Mouse (Mus musculus): ENCODE data around the gene Mrps9.
"Not testable (repeated sequence)": the region's sequence is repeated elsewhere in the genome, so short reads cannot be mapped to it uniquely, and the experiment has no call there.

The Mrps9 gene

DNA sequence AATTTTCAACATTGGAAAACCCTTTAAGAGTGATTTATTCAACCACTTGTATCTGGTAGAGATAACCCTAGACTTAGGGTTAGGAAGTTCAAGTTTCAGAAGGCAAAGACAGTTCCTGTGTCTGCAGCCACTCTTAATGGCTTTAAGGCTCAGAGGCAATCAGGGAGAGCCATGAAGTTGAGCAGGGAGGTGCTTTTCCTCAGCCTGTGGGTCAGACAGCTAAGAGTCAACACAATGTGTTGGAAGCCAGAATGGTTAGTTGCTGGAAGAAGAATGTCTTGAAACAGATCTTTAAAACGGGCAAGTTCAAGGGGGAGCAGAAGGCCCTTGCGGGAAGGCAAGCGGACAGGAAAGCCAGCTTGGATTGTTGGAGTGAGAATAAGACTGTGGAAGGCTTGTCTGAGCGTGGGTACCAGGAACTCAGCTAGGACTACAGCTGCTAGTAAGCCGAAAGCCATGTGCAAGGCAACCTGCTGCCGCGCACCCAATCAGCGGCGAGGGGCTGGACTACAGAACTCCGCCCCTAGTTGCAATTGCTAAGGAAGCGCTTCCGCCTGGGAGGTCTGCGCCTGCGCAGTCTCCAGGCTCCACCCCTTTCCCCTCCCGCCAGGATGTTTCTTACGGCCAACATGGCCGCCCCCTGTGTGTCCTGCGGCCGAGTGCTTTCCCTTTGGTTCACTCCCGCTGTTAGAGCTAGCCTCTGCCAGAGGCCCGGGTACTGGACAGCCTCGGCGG lies at the start of gene Mrps9:
Gene Mrps9, plus strand, starts transcription at position 571 of the 735 bp plus-strand sequence.
- DNase-seq (ENCODE audit: low spot score) = peak; percentile 97

DNA sequence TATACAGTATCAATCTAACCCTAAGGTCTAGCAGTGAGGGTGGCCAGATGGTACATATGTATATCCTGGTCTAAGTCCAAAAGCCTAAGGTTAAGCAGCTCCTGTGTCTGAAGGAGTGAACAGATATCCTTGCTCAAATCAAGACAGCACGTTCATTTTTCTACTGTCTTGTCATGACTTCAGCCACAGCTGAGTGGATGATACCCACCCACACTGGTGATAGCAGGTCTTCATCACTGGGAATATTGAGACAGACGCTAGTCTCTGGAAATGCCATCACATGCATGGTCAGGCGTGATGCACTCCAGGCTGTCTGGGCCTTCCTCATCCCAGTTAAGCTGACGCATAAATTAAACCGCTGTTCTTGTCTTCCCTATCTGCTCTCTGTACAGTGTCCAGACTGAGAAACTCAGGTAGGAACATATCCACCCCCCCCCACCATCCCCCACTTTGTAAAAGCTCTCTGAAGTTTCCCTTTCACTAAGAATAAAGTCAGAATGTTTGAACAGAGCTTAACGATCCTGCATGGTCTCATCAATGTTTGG lies 37.7 kb upstream of the Mrps9 start:
- DNase-seq (ENCODE audit: low spot score) = no peak

DNA sequence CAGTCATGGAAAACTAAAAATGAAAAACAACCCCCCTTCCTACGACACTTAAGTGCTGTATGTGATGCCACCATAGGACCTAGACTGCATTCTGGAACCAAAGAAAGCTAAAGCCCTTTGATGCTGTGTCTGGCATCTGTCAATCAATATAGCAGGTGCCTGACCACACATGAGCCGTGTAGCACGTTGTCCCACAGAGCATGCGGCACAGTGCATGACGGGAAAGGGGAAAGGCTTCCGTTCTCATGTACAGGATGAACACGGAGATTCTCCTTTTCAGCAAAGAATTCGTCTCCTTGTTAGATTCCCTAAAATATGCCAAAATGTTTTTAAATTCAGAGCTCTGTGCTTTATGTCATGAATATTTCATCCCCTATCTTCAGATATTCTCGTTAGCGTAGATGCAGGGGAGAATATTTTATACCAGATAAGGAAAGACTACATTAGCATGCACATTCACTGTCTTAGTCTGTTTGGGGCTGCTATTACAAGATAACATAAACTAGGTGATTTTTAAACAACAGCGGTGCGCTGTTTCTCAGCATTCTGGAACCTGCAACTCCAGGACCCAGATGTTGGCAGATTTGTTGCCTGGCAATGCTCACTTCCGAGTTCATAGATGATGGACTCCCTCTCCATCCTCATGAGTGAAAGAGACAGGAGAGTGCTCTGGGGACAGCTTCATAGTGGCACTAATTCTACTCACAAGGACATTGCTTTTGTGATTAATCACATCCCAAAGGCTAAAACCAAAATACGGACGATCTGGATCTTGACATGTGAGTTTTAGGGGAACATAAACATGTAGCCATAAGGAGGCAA lies 36.0 kb upstream of the Mrps9 start:
- no peak for DNase-seq (ENCODE audit: low spot score)

DNA sequence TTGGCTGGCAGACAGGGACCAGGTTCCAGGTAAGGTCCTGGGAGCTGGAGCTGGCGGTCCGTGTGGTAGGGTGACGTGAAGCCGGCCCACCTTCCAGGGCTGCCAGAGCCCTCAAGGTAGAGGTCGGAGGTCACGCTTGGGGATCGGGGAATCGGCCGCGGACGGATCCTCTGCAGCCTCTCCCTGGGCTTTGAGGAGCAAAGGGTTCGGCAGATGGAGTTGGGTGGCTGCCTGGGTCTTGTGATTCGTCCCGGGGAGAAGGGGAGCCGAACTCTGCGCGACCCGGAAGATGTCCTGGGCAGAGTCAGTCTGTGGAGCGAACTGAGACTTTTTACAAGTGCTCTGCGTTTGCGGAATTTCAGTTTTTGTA lies 350 bp downstream of the Mrps9 start:
- DNase-seq (ENCODE audit: low spot score) = no peak

DNA sequence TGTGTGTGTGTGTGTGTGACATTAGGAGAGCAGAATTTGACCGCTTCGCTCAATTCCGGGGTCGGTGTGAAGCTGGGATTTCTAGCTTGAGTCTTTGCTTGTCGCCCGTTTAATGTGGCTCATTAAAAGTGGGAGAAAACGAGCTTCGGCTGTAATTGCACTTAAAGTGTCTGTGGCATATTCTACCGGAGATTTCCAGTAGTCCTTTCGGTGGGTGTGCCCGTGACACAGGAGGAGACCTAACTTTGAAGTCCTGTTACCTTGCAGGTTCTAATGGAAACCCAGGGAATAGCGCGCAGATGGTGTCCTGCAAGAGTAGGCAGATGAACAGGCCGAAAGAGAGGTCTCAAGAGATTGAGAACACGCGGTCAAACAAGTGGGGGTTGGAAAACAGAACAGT lies 777 bp downstream of the Mrps9 start:
- no peak for DNase-seq (ENCODE audit: low spot score)

DNA sequence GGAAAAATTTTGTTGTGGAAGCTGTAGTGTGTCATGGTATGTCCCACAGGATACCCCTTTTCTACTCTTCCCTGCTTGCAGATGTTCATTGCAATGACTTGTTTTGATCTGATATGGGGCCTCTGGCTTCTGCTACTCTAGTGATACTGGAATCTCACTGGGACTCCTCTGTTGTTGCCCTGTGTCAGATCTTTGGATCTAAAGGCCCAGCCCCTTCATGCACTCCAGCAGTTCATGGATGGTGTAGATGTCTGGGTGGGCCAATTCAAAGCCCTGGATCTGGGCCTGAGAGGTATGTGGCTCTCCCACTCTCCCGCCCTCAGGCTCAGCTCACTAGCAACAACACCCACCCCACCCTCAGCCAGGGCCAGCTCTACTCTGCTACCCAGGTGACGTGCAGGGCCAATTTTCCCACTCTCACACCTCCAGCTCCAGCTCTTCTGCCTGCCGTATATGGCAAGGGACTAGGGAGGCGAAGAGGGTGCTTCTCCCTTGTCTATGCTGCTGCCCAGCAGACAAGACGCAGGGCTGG lies 13.8 kb downstream of the Mrps9 start:
- no peak for DNase-seq (ENCODE audit: low spot score)

DNA sequence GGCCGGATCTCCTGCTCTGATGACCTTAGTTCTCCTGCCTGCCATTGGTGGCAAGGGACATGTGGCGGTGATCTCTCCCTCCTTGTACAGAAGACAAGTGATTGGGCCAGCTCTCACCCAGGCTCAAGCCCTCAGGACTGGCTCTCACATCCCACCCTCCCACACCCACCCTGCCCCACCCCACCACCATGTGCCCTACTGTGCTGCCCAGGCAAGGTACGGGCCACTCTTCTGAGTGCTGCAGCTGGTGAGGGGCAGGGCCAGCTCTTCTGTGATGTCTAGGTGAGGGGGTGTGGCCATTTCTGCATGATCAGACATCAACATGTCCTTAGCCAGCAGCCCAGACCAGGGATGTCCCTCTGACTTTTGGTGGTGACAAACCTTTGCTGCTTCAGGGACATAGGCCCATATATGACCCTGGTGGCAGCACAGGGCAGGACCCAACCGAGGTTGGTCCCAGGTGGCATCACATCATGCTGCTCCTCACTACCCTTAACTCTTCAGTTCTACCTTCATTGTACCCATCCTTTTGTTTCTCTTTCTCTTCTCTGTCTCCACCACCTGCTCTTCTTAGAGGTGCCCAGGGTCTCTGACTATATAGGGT lies 14.4 kb downstream of the Mrps9 start:
- no peak for DNase-seq (ENCODE audit: low spot score)

DNA sequence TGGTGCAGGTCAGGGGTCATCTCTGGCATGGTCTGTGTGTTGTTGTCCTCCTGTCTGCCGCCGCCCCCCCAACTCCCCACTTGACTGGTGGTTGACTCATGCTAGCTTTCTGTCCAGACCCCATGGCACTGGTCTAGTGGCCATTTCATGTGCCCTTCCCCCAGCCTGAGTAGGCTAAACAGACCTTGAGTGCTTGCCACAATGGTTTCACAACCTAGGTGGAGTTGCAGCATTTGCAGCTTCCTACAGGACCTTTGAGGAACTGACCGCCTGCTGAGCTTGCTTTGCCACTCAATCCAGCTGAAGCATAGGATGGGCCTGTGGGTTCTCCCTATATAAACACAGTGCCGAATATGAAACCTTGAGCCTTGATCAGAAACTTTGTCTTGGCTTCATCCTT lies 15.0 kb downstream of the Mrps9 start:
- DNase-seq (ENCODE audit: low spot score) = no peak

DNA sequence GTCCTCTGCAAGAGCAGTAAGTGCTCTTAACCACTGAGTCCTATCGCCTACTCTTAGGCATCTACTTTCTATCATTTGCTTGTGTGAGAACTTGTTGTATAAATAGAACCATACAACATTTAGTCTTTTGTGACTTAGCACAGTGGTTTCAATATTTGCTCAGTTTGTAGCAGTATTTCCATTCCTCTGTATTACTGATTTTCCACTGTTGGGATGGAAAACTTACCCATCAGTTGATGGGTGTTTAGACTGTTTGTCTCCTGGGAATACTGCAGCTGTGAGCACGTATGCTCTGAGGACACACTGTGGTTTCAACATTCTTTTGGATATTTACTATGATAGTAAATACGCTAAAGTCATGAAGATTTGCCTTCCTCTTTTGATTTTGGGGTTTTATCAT lies 16.2 kb downstream of the Mrps9 start:
- no peak for DNase-seq (ENCODE audit: low spot score)

DNA sequence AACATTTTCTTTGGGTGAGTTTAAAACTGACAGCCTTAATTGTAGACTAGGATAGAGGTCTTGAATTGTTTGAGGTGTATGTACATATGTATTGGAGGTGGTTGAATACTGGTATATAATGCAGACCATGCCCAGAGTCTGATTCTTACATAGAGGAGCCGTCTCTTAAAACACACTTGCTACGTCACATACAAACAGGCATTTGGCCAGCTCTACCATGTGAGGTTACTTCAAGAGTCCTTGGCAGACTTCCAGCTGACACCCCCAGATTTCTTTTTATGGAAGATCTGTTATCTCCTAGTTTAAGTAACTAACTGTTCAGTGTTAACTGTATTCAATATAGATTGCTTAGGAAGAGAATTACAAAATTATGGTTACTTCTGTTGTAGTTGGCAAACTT lies 23.1 kb downstream of the Mrps9 start:
- no peak for DNase-seq (ENCODE audit: low spot score)

DNA sequence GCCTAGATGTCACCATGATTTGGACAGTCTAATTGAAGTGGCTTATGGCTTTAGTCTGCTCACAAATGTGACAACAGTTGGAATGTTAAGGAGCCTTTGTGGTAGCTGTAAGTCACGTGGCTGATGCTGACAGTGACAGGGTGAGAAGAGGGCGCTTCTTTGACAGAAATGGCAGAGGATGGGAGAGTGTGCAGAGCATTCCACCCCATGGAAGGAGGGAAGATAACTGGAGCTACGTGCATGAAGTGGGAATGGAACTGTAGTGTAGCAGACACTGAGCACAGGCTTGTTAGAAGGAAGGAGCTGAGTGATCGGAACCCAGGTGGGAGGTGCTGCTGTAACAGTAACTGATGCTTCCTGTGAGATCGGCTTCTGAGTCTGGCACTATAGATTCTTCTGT lies 24.2 kb downstream of the Mrps9 start:
- no peak for DNase-seq (ENCODE audit: low spot score)

DNA sequence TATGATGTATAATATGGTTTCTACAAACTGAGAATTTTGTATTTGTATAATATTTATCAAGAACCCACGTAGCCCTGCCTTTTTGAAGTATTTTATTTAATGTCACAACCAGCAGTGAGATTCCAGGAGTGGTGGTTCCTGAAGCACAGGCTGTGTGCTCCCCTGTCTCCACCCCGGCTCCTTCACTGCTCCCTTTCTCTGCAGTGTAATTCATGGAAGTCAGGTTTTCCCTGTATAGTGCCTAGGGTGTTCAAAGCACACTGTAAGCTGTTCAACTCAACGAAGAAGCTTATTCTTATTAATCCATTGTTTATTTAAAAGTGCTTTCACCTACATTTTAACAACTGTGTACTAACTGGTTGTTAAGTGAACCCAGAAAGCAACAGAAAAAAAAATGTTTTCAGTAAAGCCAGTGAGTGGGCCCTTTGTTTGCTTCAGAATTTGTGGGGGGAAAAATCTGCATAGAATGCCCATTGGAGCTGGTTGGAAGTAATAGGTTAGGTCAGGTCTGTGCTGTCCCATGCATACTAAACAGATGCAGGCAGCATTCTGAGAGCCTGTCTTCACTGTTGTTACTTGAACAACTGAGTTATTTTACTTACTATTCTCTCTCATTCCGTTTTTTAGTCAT lies 25.5 kb downstream of the Mrps9 start:
- DNase-seq (ENCODE audit: low spot score) = no peak

DNA sequence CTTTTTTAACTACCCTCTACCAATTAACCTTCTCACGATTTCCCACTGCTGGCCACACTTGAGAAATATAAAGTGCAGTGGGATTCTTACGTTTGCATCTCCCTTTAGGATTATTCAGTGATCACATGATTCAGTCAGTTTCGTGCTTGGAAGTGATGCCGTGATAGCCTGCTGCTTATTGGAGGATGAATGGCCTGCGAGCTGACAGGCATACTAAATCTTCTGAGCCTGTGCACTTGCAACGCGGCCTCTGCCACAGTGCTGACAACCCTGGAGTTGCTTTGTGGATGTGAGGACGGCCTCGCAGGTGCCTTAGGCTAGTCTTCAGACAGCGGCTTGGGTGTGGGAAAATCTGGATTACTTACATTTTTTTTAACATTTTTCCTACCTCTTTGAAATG lies 26.2 kb downstream of the Mrps9 start:
- DNase-seq (ENCODE audit: low spot score) = no peak

DNA sequence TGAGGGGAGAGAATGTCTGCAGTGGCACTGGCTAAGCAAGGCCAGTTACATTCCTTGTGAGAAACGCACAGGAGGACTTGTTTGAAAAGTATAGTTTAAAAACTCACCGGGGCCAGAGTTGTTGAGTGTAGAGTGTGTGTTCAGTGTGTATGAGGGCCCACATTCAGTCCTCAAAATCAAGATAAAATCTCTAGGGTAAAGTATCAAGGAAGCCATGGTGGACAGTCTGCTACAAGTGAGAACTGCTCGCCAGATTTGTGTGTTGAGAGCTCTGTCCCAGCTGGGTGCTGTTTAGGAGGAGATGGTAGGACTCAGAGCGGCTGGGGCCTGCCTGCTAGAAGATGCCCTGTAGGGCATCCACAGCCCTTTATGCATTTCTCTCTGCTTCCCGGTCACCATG lies 27.8 kb downstream of the Mrps9 start:
- no peak for DNase-seq (ENCODE audit: low spot score)

DNA sequence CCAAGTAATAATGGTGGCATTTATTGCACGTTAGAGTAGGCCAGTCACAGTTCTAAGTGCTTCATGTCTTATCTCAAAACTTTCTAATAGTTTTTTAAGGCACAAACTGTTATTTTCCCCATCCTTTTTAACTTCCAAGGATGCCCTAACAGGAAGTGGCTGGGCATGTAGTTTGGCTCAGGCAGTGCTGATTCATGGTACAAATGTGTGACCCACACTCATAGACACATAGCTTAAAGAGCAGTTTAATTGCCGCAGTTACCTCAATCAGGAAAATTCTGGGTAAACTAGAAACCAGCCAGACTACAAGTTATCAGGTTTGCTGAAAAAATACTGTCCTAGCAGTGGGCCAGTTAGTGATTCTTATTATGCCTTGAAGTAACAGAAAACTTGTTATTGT lies 31.2 kb downstream of the Mrps9 start:
- DNase-seq (ENCODE audit: low spot score) = no peak

DNA sequence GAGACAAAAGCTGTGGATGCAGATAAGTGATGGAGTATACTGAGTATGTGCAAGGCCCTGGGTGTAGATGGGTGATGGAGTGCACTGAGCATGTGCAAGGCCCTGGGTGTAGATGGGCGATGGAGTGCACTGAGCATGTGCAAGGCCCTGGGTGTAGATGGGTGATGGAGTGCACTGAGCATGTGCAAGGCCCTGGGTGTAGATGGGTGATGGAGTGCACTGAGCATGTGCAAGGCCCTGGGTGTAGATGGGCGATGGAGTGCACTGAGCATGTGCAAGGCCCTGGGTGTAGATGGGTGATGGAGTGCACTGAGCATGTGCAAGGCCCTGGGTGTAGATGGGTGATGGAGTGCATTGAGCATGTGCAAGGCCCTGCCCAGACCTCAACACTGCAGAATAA lies 32.4 kb downstream of the Mrps9 start:
- not testable (repeated sequence) for DNase-seq (ENCODE audit: low spot score)

DNA sequence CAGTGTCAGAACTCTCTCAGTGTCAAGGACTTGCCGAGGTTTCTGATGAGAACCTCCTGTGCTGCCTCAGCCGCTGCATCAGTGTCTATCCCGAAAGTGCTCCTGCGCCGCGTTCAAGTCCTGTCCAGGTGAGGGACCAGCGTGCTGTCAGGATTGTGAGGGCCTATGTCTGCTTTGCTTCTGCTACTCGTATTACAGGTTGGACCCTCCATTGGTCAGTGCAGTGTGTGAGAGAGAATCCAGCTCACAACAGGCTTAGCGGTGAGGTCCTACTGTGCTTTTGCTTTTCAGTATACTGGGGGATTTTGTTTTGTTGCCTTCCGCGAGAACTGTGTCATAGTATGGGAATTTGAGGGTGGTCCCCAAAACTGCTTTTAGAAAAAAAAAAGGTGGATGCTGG lies 36.8 kb downstream of the Mrps9 start:
- no peak for DNase-seq (ENCODE audit: low spot score)

DNA sequence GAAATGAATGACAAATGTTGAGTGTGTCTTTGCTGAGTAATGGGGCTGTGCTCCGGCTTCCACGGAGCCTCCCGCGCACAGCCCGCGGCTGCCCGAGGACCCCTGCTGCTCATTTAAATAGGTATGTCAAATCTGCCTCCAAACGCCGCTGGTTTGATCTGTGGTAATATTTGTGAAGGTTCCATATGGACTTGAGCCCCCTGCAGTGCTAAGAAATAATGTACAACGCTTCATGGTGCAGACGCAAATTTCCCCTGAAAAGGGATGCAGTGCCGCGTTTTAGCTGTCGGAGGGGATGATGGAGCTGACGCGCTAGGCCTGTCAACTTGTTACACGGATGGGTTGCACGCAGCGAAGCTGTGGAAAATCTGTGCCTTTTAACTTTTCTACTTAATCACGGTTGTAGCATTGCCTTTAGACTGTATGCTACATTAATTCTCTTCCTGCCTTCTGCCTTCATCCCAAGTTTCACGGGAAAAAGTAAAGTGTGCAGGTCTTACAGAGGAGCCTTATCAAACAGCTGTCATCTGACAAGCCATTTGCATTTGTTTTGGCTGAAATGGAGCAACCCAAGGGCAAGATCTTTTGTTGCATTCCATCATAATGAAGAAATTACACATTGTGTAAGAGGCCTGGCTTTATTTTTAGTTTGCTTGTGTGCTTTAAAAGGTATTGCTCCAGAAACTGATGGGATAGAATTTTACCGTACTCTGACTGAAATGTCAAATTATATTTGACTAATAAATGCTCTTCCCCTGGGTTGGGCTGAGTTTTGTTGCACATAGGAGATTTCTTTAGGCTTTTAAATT lies 37.7 kb downstream of the Mrps9 start:
- no peak for DNase-seq (ENCODE audit: low spot score)

DNA sequence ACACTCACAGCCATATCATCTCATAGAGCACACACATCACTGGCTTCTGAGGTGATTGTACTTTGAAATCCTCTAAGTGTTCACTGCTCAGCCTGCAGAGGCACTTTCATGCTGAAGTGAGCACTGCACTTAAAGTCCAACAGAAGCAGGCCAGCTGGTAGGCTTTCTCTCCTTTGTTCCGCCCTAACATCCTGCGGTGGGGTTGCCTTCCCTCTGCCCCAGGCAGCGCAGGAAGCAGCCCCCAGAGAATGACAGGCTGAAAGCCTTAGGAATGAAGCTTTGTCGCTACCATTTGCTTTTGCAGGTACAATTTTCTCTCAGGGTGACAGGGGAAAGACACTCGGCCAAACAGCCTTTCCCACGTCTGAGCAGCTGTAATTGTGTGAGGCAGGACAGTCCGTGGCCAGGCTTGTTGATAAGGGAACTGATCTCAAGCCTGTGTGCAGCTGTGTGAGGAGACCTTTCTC lies 38.4 kb downstream of the Mrps9 start:
- no peak for DNase-seq (ENCODE audit: low spot score)

DNA sequence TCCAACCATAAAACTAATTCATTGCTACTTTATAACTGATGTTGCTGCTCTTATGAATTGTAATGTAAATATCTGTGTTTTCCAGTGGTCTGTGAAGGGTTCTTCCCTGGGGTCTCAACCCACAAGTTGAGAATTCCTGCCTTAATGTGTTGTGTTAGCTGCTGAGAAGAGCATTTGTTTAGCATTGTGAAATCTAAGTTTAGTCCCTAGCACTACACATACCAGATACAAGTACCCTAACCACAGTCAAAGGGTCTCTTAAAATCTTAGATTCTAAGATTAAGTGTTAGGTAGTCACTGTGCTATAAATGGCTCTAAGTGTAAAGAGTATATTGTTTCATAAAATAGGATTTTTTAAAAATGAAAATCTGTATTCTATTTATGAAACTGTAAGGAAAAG lies 43.7 kb downstream of the Mrps9 start:
- no peak for DNase-seq (ENCODE audit: low spot score)

DNA sequence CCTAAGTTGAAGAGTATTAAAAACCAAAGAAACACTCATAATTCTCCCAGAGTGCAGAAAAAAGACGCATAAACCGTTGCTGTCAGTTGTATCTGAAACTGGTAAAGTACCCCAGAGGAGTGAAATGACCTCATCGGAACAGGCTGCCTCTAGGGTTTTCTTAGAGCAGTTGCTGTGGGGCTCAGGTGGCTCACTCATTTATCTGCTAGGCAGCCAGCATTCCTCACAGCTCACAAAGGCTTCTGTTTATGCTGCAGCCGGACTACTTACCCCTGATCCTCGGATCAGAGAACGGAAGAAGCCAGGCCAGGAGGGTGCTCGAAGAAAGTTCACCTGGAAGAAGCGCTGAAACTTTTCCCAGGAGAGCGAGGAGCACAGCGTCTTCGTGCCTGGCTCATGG lies 54.1 kb downstream of the Mrps9 start:
- no peak for DNase-seq (ENCODE audit: low spot score)

Measured in ovary, postnatal 36 days (tissue).